Mouse (Mus musculus) common myeloid progenitor, adult 5-6 weeks (primary cell): ENCODE measurements at regions not wholly inside any gene's neighbourhood (a gene's known extent, or its start where the extent isn't known, plus 50 kb on each side); places are given as distances from the start of the nearest gene placed in this dataset.

Experiments used
- ATAC-seq: replicated peaks from 2 replicates; pipeline ENCODE4 v1.8.0; 2016; ENCODE audit warnings: low read depth, mild to moderate bottlenecking, moderate TSS enrichment, inconsistent platforms; ENCODE audit not compliant: poor library complexity, severe bottlenecking

- no peak for ATAC-seq
Measured at GRCm38 (mm10) chr2:61029706-61030105, 66.7 kb upstream of the Rbms1 start.

DNA sequence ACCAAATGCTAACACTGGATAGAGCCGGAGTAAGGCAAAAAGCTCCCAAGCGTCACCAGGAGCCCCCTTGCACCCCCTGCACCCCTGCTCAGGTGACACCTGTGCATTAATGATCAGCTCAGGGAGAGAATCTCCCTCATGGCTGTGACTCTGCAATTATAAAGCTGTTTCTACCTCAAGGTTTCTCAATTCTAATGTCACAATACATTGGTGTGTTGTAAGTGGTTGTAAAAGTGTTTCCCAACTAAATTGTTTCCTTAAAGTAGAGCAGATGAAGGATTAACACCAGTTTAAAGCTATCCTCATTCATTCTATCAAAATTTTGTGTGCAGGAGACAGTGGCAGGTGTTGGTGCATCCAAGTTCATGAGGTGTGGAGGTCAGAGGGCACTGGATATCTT is 65.6 kb upstream of the Rbms1 start:
- no peak for ATAC-seq

- ATAC-seq = no peak
Measured at GRCm38 (mm10) chr2:61027686-61028085, 64.7 kb upstream of the Rbms1 start.

- ATAC-seq = no peak
Measured at GRCm38 (mm10) chr2:61022411-61022810, 59.4 kb upstream of the Rbms1 start.

- no peak for ATAC-seq
Measured at GRCm38 (mm10) chr2:61020791-61021190, 57.8 kb upstream of the Rbms1 start.

DNA sequence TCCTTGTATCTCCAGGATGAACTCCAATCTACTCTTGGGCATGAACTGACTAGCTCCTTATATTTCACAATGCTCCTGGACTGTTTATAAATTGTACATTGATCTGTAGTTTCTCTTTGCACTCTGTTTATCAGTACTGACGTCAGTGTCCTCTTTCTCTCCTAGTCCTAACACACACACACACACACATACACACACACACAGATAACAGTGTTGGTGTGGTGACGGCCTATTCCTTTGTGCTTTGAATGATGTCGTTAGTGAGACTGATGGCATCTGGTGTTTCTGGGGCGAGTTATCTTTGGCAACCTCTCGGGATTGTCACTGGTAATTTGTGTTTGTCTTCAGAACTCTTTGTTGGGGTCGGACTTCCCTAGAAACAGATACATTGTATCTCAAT is 50.0 kb upstream of the Rbms1 start:
- no peak for ATAC-seq
